Mouse (Mus musculus) kidney, postnatal 4 days (tissue): ENCODE measurements around the gene 1700080E11Rik.
"Not testable (repeated sequence)": the region's sequence is repeated elsewhere in the genome, so short reads cannot be mapped to it uniquely, and the experiment has no call there.

ENCODE experiments used
- DNase-seq, 2 experiments: peaks; one replicate each; pipeline ENCODE4 v3.0.0; 2021; ENCODE audit warnings: mixed read lengths in 2 of 2

Gene 1700080E11Rik

DNA sequence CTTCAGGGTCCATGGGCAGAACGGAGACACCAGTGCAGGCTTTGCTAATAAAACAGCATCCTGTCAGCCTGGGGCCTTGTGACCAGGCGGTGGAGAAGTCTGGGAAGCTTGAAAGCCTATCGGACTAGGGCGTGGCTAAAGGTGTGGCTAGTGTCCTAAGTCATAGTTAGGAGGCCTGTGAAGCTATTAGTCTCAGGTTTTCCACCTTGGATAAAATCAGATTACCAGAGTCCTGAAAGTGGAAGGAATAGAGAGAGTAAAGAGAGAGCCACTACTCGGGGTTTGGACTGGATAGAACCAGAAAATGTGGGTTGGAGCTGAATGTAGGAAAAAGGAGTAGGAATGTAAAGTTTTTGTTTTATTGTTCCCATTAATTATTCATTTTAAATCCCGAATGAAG lies at the start of gene 1700080E11Rik:
Gene 1700080E11Rik, minus strand, starts transcription at position 101 of the 400 bp plus-strand sequence.
- DNase-seq, result no peak

DNA sequence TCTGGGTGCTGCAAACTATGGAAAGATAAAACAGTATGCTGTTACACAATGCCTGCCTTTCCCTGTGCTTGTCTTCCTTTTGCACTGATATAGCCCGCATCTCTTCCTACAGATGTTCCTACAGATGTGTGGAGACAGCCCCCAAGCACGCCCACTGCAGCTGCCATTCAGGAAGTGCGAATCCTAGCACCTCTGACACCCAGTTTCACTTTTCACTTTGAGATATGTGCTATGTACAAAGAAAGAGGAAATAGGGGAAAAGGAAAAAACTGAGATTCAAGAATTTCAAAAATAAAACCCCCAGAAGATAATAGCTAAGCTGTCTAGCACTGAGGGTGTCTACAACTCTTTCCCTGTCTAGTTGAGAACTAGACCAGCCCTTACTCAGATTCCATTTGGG lies 41.8 kb upstream of the 1700080E11Rik start:
- DNase-seq, result no peak

DNA sequence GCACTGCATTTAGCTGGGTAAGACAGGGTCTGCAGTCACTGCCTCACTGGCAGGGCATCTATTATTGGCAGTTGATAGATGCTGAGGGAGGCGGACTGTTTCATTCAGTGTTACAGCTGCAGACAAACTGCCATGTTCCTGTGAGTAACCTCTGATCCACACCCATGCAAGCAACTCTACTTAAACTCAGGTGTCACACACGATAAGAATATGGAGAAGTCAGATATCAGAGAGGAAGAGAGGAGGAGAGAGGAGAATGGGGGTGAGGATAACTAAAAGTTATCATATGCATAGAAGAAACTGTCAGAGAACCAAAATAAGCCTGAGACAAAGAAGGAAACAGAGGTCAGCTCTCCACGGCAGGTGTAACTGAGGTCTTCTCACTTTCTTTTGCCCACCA lies 37.5 kb upstream of the 1700080E11Rik start:
- no peak for DNase-seq

DNA sequence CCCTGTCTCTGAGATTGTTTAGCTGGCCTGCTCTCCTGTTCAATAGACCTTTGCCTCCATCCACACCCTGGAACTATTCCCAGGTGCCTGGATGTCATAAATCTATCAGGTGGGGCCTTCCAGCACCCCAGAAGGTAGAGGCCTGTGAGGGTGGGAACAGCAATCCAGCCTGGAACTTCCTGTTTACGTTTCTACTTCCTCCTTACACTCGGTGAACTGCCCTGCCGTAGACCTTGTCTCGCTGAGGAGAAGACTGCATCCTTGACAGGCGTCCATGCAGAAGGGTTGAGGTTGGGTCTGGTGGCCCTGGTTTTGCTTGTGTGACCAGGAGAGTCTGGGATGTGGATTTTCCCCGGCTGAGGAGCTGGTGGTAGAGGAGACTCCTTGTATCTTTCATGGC lies 5.7 kb downstream of the 1700080E11Rik start:
- DNase-seq, result no peak

DNA sequence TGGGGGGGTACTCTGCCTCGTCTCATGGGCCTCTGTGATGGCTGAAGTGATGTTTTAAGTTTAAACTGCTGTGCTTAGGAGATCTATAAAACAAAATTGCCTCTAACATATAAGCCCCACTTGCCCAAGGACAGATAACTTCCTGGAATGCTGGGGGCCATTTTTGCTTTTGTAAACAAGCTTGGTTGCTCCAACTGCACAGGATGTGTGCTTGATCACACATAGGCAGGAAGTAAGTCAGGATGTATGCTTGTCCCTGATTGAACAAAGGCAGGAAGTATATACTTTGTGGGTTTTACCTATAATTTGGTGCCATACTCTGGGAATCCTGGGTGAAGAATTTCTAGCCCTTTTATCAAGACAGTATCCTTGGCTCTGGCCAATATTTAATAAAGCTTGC lies 8.5 kb downstream of the 1700080E11Rik start:
- no peak for DNase-seq

DNA sequence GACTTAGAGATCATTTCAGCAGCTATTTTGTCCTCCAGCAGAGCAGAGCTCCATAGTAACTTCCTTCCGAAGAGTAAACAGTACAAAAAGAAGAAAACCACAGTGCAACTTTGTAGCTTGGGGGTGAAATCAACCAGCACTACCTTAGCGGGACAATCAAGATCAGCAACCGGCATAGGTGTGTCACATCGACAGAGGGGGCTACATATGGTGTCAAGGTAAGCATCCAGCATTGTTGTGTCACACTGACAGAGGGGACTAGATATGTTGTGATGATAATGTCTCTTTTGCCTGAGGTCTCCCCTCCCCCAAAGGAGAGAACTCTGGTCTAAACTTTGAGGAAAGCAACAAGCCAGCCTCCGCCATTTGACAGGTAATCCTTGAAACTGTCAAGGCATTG lies 10.4 kb downstream of the 1700080E11Rik start:
- no peak for DNase-seq

DNA sequence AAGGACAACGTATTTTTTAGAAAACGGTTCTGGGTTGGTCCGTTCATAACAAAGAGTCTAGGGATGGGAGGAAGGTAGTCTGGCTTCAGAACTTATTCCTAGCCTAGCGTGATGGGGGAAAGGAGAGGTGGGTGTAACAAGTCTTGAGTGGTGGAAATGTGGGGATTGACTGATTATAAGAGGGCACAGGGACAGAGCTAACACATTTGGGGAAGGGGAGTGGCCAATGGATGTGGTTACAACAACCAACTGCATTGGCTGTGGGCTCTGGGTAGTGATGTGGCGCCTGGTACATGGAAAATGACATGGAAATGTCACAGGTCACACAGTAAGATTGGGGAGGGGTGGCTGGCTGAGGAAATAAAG lies 12.9 kb downstream of the 1700080E11Rik start:
- DNase-seq, result no peak

DNA sequence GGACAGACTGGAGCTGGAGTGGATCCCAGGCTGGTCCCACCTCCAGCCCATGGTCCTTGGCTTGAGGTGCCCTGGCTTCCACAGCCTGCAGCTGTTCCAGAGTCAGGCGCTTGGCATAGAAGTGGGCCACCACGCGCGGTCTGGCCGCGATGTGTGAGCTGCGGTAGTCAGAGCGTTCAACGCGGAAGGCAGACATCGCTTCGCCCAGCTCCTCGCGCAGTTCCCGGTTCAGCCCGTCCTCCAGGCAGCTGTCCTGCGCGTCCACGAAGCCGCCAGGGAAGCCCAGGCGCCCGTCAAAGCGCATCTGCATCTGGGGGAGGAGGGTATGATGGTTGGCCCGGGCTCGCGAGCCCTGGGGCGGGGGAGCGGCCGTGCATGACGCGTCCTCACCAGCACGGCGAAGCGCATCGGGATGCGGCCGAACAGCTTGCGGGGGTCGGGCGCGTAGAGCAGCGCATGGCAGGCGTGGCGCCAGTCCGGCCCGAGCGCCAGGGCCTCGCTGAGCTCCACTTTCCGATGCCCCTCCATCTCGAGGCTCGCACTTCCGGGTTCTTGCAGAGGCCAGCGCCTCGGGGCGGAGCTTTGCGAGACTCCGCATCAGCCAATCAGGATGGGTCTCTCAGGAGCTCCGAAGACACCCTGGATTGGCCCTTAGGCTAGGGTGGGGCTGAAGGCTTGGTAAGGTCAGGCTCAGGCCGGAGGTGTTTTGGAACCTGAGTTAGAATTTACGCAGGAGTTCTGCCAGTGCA lies 13.5 kb downstream of the 1700080E11Rik start, which contains the start of gene Nudt16:
Gene Nudt16, minus strand, starts transcription at position 572 of the 749 bp plus-strand sequence.
- peak; percentile 88 to 94 for DNase-seq

DNA sequence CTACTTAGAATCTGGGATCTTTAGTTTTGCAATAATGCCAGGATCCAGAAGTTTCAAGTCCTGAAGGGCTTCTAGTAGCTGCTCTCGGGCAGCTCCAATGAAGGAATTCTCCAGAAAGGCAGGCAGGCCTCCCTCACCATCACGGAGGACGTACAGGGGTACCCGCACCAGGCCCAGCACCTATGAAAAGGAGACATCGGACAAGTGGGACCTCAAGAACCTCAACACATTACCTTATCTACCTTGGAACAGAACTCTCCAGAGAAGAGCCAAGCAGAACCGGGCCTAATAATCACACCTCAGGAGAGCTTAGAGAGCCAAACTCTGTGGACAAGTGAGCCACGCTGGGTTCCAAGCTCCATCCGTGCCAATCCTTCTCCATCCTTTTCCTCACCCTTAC lies 14.6 kb downstream of the 1700080E11Rik start:
- no peak for DNase-seq

DNA sequence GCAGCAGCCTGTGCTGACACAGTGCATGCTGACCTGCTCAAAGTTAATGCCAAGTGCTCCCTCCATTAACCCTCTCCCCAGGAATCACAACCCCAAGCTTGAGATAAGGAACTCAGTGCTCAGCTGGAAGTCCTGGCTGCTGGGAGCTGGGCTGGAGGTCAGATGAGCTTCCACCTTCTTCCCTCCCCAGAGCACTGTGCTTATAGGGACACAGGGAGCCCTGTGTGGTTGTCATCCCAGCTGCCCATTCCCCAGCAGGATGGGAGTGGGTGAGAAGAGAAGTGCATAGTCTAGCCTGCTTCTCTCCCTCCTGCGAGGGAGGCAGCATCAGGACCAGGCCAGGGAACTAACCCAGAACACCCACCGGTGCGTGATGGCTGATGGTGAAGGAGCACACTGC lies 19.7 kb downstream of the 1700080E11Rik start:
- DNase-seq, result not testable (repeated sequence)

DNA sequence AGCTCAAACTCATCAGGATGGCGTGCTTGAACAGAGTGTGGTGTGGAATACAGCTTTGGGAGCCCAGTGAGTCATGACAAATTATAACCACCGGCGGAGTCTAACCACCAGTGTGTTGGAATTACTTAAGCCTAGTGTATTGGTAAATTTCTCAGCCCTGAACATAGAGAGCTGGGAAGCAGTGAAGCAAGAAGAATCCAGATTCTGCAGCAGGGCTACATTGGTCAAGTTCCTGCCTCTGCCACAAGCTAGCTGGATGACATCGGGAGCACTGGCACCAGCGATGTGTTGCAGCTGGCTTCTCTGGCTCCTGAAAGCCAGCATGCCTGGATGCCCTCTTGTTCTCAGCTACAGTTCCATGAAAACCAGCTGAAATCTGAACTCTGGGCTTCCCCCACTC lies 41.0 kb downstream of the 1700080E11Rik start:
- peak; percentile 6 to 13 for DNase-seq

DNA sequence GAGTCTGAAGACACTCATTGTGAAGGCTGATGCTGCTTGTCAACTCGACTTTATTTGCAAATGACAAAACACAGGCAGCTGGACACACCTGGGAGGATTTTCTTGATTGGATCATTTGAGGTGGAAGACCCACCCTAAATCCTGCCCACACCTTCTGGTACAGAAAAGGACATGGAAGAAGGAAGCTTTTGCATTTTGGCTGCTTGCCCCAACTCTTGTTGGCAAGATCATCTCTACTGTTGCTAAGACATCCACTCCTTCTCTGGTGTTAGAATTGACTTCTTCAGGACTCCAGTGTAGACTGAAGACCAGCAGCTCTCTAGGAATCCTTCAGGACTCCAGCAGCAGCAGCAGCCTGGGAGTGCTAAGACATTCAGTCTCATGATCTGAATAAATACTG lies 43.0 kb downstream of the 1700080E11Rik start:
- DNase-seq, result no peak

DNA sequence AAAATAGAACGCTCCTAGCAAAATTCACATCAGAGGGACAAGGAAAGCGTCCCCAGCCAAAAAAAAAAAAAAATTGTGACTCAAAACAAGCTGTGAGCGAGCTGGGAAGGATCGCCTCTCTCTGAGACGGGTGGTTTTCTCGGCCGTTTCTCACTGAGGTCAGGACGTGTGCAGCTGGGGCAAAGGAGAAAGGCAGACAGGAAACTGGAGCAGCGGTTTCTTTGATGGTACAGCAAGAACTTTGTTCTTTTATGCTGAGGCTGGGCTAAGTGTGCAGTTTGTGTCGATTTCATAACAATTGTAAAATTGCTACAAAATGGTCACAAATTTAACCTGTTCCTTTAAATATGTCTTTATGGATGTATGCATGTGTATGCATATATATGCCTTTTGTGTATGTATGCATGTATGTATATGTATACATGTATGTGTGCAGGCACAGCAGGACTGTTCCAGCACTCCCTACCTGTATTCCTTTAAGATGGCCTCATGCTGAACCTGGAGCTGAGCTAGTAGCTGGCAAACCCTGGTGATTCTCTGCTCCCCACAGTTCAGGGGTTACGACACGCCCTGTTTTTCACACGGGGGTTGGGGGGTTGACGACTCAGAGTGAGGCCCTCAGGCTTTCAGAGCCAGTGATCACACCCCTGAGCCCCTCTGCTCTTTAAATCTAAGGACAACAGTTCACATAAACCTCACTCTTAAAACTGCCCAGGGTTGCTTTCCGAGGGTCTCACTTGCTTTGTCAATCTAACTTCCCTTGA lies 43.9 kb downstream of the 1700080E11Rik start:
- DNase-seq, result no peak
